Mouse (Mus musculus) G1E (cell line): Measurements from ENCODE around the gene Ifnar2. TPM values are rescaled to one million over a fixed set of nuclear protein-coding genes. Genes with fewer than 3 reads are reported as not detected.
A peak's percentile ranks its signal among the peaks of the same experiment; 100 is the strongest.

ENCODE experiments used
- ATAC-seq: 2 replicates; pipeline ENCODE4 v1.8.0; 2016; ENCODE audit warnings: mild to moderate bottlenecking; ENCODE audit not compliant: insufficient number of reproducible peaks, poor library complexity, low FRiP score, severe bottlenecking; ENCODE audit errors: extremely low read depth
- DNase-seq: peaks from one replicate; pipeline ENCODE4 v3.0.0; 2012; ENCODE audit warnings: low spot score
- H3K27me3 ChIP-seq: 2 replicates; pipeline ENCODE4 v1.6.1; 2012; ENCODE audit warnings: mild to moderate bottlenecking, low read length, inconsistent platforms; ENCODE audit not compliant: insufficient read depth
- H3K36me3 ChIP-seq: replicated peaks from 2 replicates; pipeline ENCODE3; 2012; ENCODE audit warnings: mild to moderate bottlenecking, inconsistent platforms
- H3K4me1 ChIP-seq: 2 replicates; pipeline ENCODE4 v1.6.1; 2012; ENCODE audit warnings: low read depth, low read length, inconsistent platforms, mixed read lengths; ENCODE audit not compliant: insufficient read depth
- H3K4me3 ChIP-seq: 2 replicates; pipeline ENCODE4 v1.5.1; 2012; ENCODE audit warnings: low read depth, mild to moderate bottlenecking, inconsistent platforms, low read length, moderate library complexity, mixed read lengths
- H3K9me3 ChIP-seq: replicated peaks from 2 replicates; pipeline ENCODE4 v1.6.1; 2012; ENCODE audit warnings: inconsistent platforms
- CTCF ChIP-seq: IDR thresholded peaks from 2 replicates; pipeline ENCODE4 v1.5.1; 2012; ENCODE audit warnings: low read depth, low read length, inconsistent platforms, mixed read lengths
- GATA1 ChIP-seq: IDR thresholded peaks from 2 replicates; pipeline ENCODE4 v1.6.1; 2012; ENCODE audit warnings: borderline replicate concordance, low read length, inconsistent platforms, mixed read lengths
- GATA2 ChIP-seq: IDR thresholded peaks from 2 replicates; pipeline ENCODE4 v1.6.1; 2012; ENCODE audit warnings: low read depth, low read length, inconsistent platforms, borderline replicate concordance
- POLR2AphosphoS5 ChIP-seq: IDR thresholded peaks from 2 replicates; pipeline ENCODE4 v1.6.1; 2012; ENCODE audit warnings: low read depth, low read length, inconsistent platforms; ENCODE audit not compliant: insufficient replicate concordance
- TAL1 ChIP-seq: conservative IDR thresholded peaks from 2 replicates; pipeline ENCODE4 v1.6.1; 2012; ENCODE audit warnings: low read depth, low read length, inconsistent platforms, mixed read lengths
- polyA plus RNA-seq: library from polyadenylated mRNA; stranded (reverse); fragments of >175 nt; gene quantifications from 2 replicates; pipeline ENCODE4 v1.2.3, GENCODE M21; 2012
- total RNA-seq, 2 experiments: library from RNA; stranded (forward) in 1 of 2; stranded (reverse) in 1 of 2; fragments of 200-1000 nt in 1 of 2; fragments of >200 nt in 1 of 2; fragmentation: Nextera tagmentation in 1 of 2; gene quantifications; 2 replicates each; pipeline ENCODE4 v1.2.3; 2014 to 2017

The Ifnar2 gene
- total and polyA plus RNA-seq, 3 experiments = 27.3 to 186 (median 67.3) TPM

GRCm38 (mm10) chr16:91376701-91377100, 4.1 kb downstream of the Ifnar2 start:
- no peak overlapping the region for H3K4me3 ChIP-seq
- DNase-seq (no peak), ATAC-seq (no peak)
- no peaks in the 10 kb centered on the region for H3K9me3 ChIP-seq
- peaks cover 63% of the 10 kb centered on the region for H3K36me3 ChIP-seq
- H3K27me3 ChIP-seq = no peaks in the 10 kb centered on the region
- TF ChIP-seq GATA1 = no peak
- no peak for TF ChIP-seq POLR2AphosphoS5
- no peak for TF ChIP-seq TAL1
- TF ChIP-seq GATA2 = no peak
- TF ChIP-seq CTCF = no peak
- peaks cover 76% of the 10 kb centered on the region for H3K4me1 ChIP-seq

GRCm38 (mm10) chr16:91378431-91378986, 5.9 kb downstream of the Ifnar2 start:
- no peaks in the 10 kb centered on the region for H3K27me3 ChIP-seq
- DNase-seq (no peak), ATAC-seq (no peak)
- peaks cover 81% of the 10 kb centered on the region for H3K36me3 ChIP-seq
- peaks cover 76% of the 10 kb centered on the region for H3K4me1 ChIP-seq
- no peak overlapping the region for H3K4me3 ChIP-seq
- H3K9me3 ChIP-seq = no peaks in the 10 kb centered on the region
- TF ChIP-seq POLR2AphosphoS5 (no peak), TAL1 (no peak), GATA1 (no peak), GATA2 (no peak), CTCF (no peak)

- no peaks in the 10 kb centered on the region for H3K9me3 ChIP-seq
- H3K4me3 ChIP-seq = no peak overlapping the region
- H3K4me1 ChIP-seq = peaks cover 72% of the 10 kb centered on the region
- DNase-seq (no peak), ATAC-seq (no peak)
- H3K27me3 ChIP-seq = no peaks in the 10 kb centered on the region
- TF ChIP-seq TAL1 (no peak), CTCF (no peak), POLR2AphosphoS5 (no peak), GATA1 (no peak), GATA2 (no peak)
- H3K36me3 ChIP-seq = peaks cover 86% of the 10 kb centered on the region
Measured at GRCm38 (mm10) chr16:91378991-91379390, 6.4 kb downstream of the Ifnar2 start.

- DNase-seq = no peak
- ATAC-seq = no peak
- no peak for TF ChIP-seq GATA1
- TF ChIP-seq CTCF = no peak
- TF ChIP-seq TAL1 = no peak
- no peak for TF ChIP-seq GATA2
- TF ChIP-seq POLR2AphosphoS5 = no peak
- no peaks in the 10 kb centered on the region for H3K9me3 ChIP-seq
- H3K4me1 ChIP-seq = peaks cover 68% of the 10 kb centered on the region
- H3K36me3 ChIP-seq = peaks cover 90% of the 10 kb centered on the region
- H3K27me3 ChIP-seq = no peaks in the 10 kb centered on the region
- no peak overlapping the region for H3K4me3 ChIP-seq
Measured at GRCm38 (mm10) chr16:91379412-91379811, 6.8 kb downstream of the Ifnar2 start.

- no peaks in the 10 kb centered on the region for H3K27me3 ChIP-seq
- 0 out of 2 replicates have a peak overlapping the region, but pooled peaks have one; percentile 8 for H3K4me3 ChIP-seq
- H3K36me3 ChIP-seq = peaks cover 92% of the 10 kb centered on the region
- H3K9me3 ChIP-seq = no peaks in the 10 kb centered on the region
- H3K4me1 ChIP-seq = peaks cover 62% of the 10 kb centered on the region
- ATAC-seq = peak; percentile 34; the same call in 1 of the 2 replicates
- TF ChIP-seq POLR2AphosphoS5 (no peak), CTCF (no peak), TAL1 (peak; percentile 38; the same call in 1 of the 2 replicates)
- no peak for DNase-seq
Measured at GRCm38 (mm10) chr16:91380151-91380550, 7.6 kb downstream of the Ifnar2 start.

GRCm38 (mm10) chr16:91381606-91382005, 9.0 kb downstream of the Ifnar2 start:
- Histone ChIP-seq H3K9me3 (no peaks in the 10 kb centered on the region), H3K4me3 (no peak overlapping the region), H3K4me1 (peaks cover 51% of the 10 kb centered on the region), H3K36me3 (peaks cover 92% of the 10 kb centered on the region), H3K27me3 (no peaks in the 10 kb centered on the region)
- DNase-seq (no peak), ATAC-seq (no peak)
- TF ChIP-seq GATA1 = no peak
- TF ChIP-seq TAL1 = no peak
- no peak for TF ChIP-seq POLR2AphosphoS5
- TF ChIP-seq GATA2 = no peak
- no peak for TF ChIP-seq CTCF
